Mouse (Mus musculus) cortical plate, adult 2 months (tissue): ENCODE data around the gene Tiparp. TPM values are rescaled to one million over a fixed set of nuclear protein-coding genes. Genes with fewer than 3 reads are reported as not detected.

Experiments
- H3K27ac ChIP-seq: fragments of 200-500 bp; 2 replicates; pipeline ENCODE4 v1.5.1; 2012; ENCODE audit warnings: low read length, control low read depth, inconsistent platforms; ENCODE audit not compliant: insufficient read depth
- H3K4me1 ChIP-seq: fragments of 200-500 bp; 2 replicates; pipeline ENCODE4 v1.6.1; 2011; ENCODE audit warnings: low read length; ENCODE audit not compliant: control insufficient read depth, insufficient read depth
- H3K4me3 ChIP-seq: fragments of 200-500 bp; 2 replicates; pipeline ENCODE4 v1.5.1; 2011; ENCODE audit warnings: mild to moderate bottlenecking, low read length, control low read depth; ENCODE audit not compliant: insufficient read depth
- CTCF ChIP-seq: fragments of 200-500 bp; IDR thresholded peaks from 2 replicates; pipeline ENCODE4 v1.5.1; 2011; ENCODE audit warnings: mild to moderate bottlenecking, control low read depth, low read length; ENCODE audit not compliant: insufficient read depth; ENCODE audit errors: extremely low read depth
- POLR2A ChIP-seq: fragments of 200-500 bp; IDR thresholded peaks from 2 replicates; pipeline ENCODE4 v1.6.1; 2011; ENCODE audit warnings: mild to moderate bottlenecking, low read length, control low read depth; ENCODE audit not compliant: insufficient read depth; ENCODE audit errors: extremely low read depth
- polyA plus RNA-seq: library from polyadenylated mRNA; depleted of rRNA; stranded (reverse); fragments of >200 nt; gene quantifications from 2 replicates; pipeline ENCODE4 v1.2.3, GENCODE M21; 2012; rRNA removed

Gene Tiparp
- polyA plus RNA-seq, 1 experiment, result 8.2 TPM

GRCm38 (mm10) chr3:65594493-65594892 is 66.3 kb downstream of the Tiparp start:
- H3K4me1 ChIP-seq, result no peaks in the 10 kb centered on the region
- TF ChIP-seq CTCF, result no peak
- no peak for TF ChIP-seq POLR2A

GRCm38 (mm10) chr3:65595196-65595595 is 67.0 kb downstream of the Tiparp start:
- Histone ChIP-seq H3K4me3 (no peak overlapping the region), H3K27ac (no peak overlapping the region), H3K4me1 (no peaks in the 10 kb centered on the region)
- no peak for TF ChIP-seq POLR2A
- TF ChIP-seq CTCF, result no peak

More at GRCm38 (mm10) chr3:65594493-65594892, 66.3 kb downstream of the Tiparp start:
- no peak overlapping the region for H3K27ac ChIP-seq
- no peak overlapping the region for H3K4me3 ChIP-seq

- no peak overlapping the region for H3K27ac ChIP-seq
- TF ChIP-seq CTCF (no peak), POLR2A (no peak)
- peaks cover 2% of the 10 kb centered on the region; the same call in 1 of the 2 replicates for H3K4me1 ChIP-seq
- H3K4me3 ChIP-seq, result no peak overlapping the region
Observed at GRCm38 (mm10) chr3:65598071-65598830, 70.0 kb downstream of the Tiparp start.

- Histone ChIP-seq H3K4me3 (no peak overlapping the region), H3K4me1 (peaks cover 2% of the 10 kb centered on the region; the same call in 1 of the 2 replicates), H3K27ac (no peak overlapping the region)
- TF ChIP-seq CTCF (no peak), POLR2A (no peak)
Observed at GRCm38 (mm10) chr3:65599151-65599550, 70.9 kb downstream of the Tiparp start.

GRCm38 (mm10) chr3:65601291-65602050 is 73.3 kb downstream of the Tiparp start:
- no peak for TF ChIP-seq POLR2A
- no peak for TF ChIP-seq CTCF
- no peak overlapping the region for H3K4me3 ChIP-seq

GRCm38 (mm10) chr3:65603392-65604055 is 75.3 kb downstream of the Tiparp start:
- Histone ChIP-seq H3K27ac (no peak overlapping the region), H3K4me1 (peaks cover 2% of the 10 kb centered on the region; the same call in 1 of the 2 replicates), H3K4me3 (no peak overlapping the region)
- TF ChIP-seq CTCF (no peak), POLR2A (no peak)

More at GRCm38 (mm10) chr3:65601291-65602050, 73.3 kb downstream of the Tiparp start:
- H3K4me1 ChIP-seq, result peaks cover 2% of the 10 kb centered on the region; the same call in 1 of the 2 replicates
- no peak overlapping the region for H3K27ac ChIP-seq

Other genes with a start within 250 kb of the Tiparp start
- 89.0 and 92.5 TPM in 2 replicates for gene Ssr3, start 135.8 kb upstream of the Tiparp start, polyA plus RNA-seq
- 6.6 and 7.7 TPM in 2 replicates for gene Lekr1, start 137.8 kb downstream of the Tiparp start, polyA plus RNA-seq